In the genomic region with DNA sequence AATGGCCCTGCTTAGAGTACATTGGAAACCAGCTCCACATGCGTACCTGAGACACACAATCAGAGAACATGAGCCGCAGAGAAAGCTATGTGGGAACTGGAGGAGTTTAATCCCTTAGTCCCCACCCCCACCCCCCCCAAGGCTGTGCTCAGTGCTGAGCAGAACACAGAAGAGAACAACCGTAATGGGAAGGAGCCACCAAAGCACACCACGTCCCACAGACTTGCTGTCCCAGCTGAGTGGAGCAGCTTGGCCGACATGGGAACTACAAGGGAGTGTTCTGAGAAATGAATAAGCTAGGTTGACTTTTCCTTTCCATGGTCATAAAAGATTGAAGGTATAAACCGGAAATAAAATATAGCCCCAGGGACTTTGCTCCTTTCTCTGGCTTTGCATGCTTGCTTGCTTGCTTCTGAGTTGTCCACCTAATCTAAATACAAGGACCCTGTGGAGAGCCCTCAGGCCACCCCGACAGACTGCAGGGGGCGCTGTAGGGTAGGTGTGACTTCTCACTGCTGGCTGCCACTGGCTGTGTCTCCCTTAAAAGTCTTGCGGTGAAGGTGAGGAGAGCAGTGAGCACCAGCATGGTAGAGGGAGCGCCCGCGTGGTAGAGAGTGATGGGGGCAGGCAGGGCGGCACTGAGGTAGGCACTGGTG, we compare ENCODE assay signal across 8 mouse cellular contexts.
A peak's percentile ranks its signal among the peaks of the same experiment; 100 is the strongest.
DNase-seq lines count a peak whose midpoint lies in the region; ATAC-seq and TF ChIP-seq lines count a peak whose summit lies in the region.
"Had no signal": no experiment of that assay in that cellular context is flagged by ENCODE, and none has a peak within 500 bp of the region (broad histone marks: within the 10 kb centered on the region; RNA-seq: fewer than 3 reads in every experiment).

No protein-coding gene starts in this region.

- no peaks in the 10 kb centered on the region for H3K36me3 ChIP-seq in lung, postnatal 0 days (ENCODE audit: insufficient read depth, low read length)
- H3K36me3 ChIP-seq in intestine, embryonic 16.5 days (ENCODE audit: control insufficient read depth, insufficient read depth, low read length), result 0 out of 2 replicates have a peak, but pooled peaks cover 3% of the 10 kb centered on the region
- H3K36me3 ChIP-seq in forebrain, embryonic 12.5 days (replicated peaks), result peaks cover 12% of the 10 kb centered on the region

- ATAC-seq in lung, postnatal 0 days, result 0 out of 2 replicates have a peak, but pooled peaks have one; percentile 35
- ATAC-seq in intestine, embryonic 16.5 days, result peak; percentile 44
- ATAC-seq in forebrain, embryonic 12.5 days (ENCODE audit: low FRiP score), result no peak

- TF ChIP-seq CTCF in lung, postnatal 0 days (IDR thresholded peaks at IDR 0.05), result peak; percentile 60
- peak; percentile 43 for TF ChIP-seq CTCF in bone marrow macrophage, adult 2 months (IDR thresholded peaks at IDR 0.05; ENCODE audit: low read depth, low read length)

- H3K9ac ChIP-seq in lung, postnatal 0 days (replicated peaks; ENCODE audit: low read depth), result no peak overlapping the region
- no peak overlapping the region for H3K9ac ChIP-seq in intestine, embryonic 16.5 days (ENCODE audit: low read depth, low read length)
- no peak overlapping the region for H3K9ac ChIP-seq in forebrain, embryonic 12.5 days

- no peaks in the 10 kb centered on the region for H3K9me3 ChIP-seq in lung, postnatal 0 days (ENCODE audit: low read length)
- H3K9me3 ChIP-seq in intestine, embryonic 16.5 days (ENCODE audit: control insufficient read depth, low read length), result no peaks in the 10 kb centered on the region
- no peaks in the 10 kb centered on the region for H3K9me3 ChIP-seq in forebrain, embryonic 12.5 days

- no peak for TF ChIP-seq EP300 in lung, postnatal 0 days (IDR thresholded peaks at IDR 0.05)

- DNase-seq in lung, postnatal 0 days (ENCODE audit: low spot score), result no peak
- DNase-seq in lung, postnatal 25 days (ENCODE audit: low spot score), result no peak
- peak; percentile 53 for DNase-seq in lung, postnatal 14 days
- no peak for DNase-seq in frontal cortex, postnatal 10 days (ENCODE audit: low spot score in 2 of 2)

- no peak for TF ChIP-seq POLR2A in bone marrow macrophage, adult 2 months (IDR thresholded peaks at IDR 0.05; ENCODE audit: borderline replicate concordance, low read depth, low read length)

- H3K4me1 ChIP-seq in lung, postnatal 0 days (ENCODE audit: insufficient read depth, low read depth, low read length), result no peaks in the 10 kb centered on the region
- peaks cover 28% of the 10 kb centered on the region for H3K4me1 ChIP-seq in bone marrow macrophage, adult 2 months (ENCODE audit: control insufficient read depth, insufficient read depth, low read length)
- H3K4me1 ChIP-seq in intestine, embryonic 16.5 days (ENCODE audit: control insufficient read depth, insufficient read depth, low read length), result peaks cover 17% of the 10 kb centered on the region
- H3K4me1 ChIP-seq in forebrain, embryonic 12.5 days, result peaks cover 9% of the 10 kb centered on the region; the same call in 1 of the 2 replicates

- no peak overlapping the region for H3K27ac ChIP-seq in lung, postnatal 0 days (ENCODE audit: low read length)
- H3K27ac ChIP-seq in bone marrow macrophage, adult 2 months (ENCODE audit: insufficient read depth, low read depth, low read length), result no peak overlapping the region
- no peak overlapping the region for H3K27ac ChIP-seq in intestine, embryonic 16.5 days (ENCODE audit: low read length)
- no peak overlapping the region for H3K27ac ChIP-seq in forebrain, embryonic 12.5 days

- H3K27me3 ChIP-seq in lung, postnatal 0 days (replicated peaks; ENCODE audit: insufficient read depth, low read length), result no peaks in the 10 kb centered on the region
- no peaks in the 10 kb centered on the region for H3K27me3 ChIP-seq in intestine, embryonic 16.5 days (replicated peaks; ENCODE audit: control insufficient read depth, insufficient read depth, low read length)
- H3K27me3 ChIP-seq in forebrain, embryonic 12.5 days, result no peaks in the 10 kb centered on the region

- H3K4me3 ChIP-seq in lung, postnatal 0 days (ENCODE audit: low read depth, low read length), result no peak overlapping the region
- H3K4me3 ChIP-seq in bone marrow macrophage, adult 2 months (ENCODE audit: insufficient read depth, low read length), result no peak overlapping the region
- H3K4me3 ChIP-seq in intestine, embryonic 16.5 days (ENCODE audit: low read length), result no peak overlapping the region
- no peak overlapping the region for H3K4me3 ChIP-seq in forebrain, embryonic 12.5 days (replicated peaks)
- H3K4me3 ChIP-seq: erythroblast, embryonic 14.5 days had no signal

- no peak overlapping the region for H3K4me2 ChIP-seq in lung, postnatal 0 days (replicated peaks; ENCODE audit: low read depth, low read length)
- no peak overlapping the region for H3K4me2 ChIP-seq in intestine, embryonic 16.5 days (ENCODE audit: low read depth, low read length)
- H3K4me2 ChIP-seq in forebrain, embryonic 12.5 days, result no peak overlapping the region

- WGBS in lung, postnatal 0 days, result 67% methylated on average over 13 of the region's 13 CpGs
- whole genome bisulfite sequencing in intestine, embryonic 16.5 days, result 56% methylated on average over 13 of the region's 13 CpGs
- 54% methylated on average over 13 of the region's 13 CpGs for WGBS in forebrain, embryonic 12.5 days
